Comparison of ENCODE assay signal across 16 mouse cellular contexts in the genomic region with DNA sequence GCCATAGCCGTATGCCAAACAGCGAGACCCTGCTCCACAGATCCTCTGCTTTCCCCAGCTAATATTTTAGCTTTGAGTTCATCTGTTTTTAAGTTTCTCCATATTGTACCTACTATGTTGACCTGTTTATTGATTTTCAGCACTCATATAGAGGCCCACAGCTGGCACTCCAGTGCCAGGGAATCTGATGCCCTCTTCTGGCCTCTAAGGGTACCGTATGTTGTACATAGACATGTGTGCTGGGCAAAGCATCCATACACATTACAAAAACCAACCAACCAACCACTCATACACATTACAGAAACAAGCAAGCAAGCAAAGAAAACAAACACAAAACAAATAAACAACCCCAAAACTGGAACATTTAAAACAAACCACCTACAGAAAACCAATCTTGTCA. TPM values are rescaled to one million over a fixed set of nuclear protein-coding genes. Genes with fewer than 3 reads are reported as not detected.
DNase-seq lines count a peak whose midpoint lies in the region; ATAC-seq and TF ChIP-seq lines count a peak whose summit lies in the region.
"Had no signal": no experiment of that assay in that cellular context is flagged by ENCODE, and none has a peak within 500 bp of the region (broad histone marks: within the 10 kb centered on the region; RNA-seq: fewer than 3 reads in every experiment).

No protein-coding gene starts in this region.

- H3K27me3 ChIP-seq in hindbrain, embryonic 16.5 days (replicated peaks; ENCODE audit: control insufficient read depth, insufficient read depth, low read length): no peaks in the 10 kb centered on the region
- no peaks in the 10 kb centered on the region for H3K27me3 ChIP-seq in hindbrain, embryonic 12.5 days
- no peaks in the 10 kb centered on the region for H3K27me3 ChIP-seq in lung, embryonic 14.5 days (ENCODE audit: insufficient read depth, low read length)
- no peaks in the 10 kb centered on the region for H3K27me3 ChIP-seq in G1E (ENCODE audit: insufficient read depth, low read length)
- H3K27me3 ChIP-seq: heart, embryonic 15.5 days; midbrain, embryonic 12.5 days; neural tube, embryonic 12.5 days had no signal

- 0 out of 2 replicates have a peak, but pooled peaks have one; percentile 51 for ATAC-seq in hindbrain, embryonic 16.5 days
- ATAC-seq in hindbrain, embryonic 12.5 days (ENCODE audit: low FRiP score): no peak
- no peak for ATAC-seq in lung, embryonic 14.5 days (ENCODE audit: insufficient read depth)
- ATAC-seq in G1E (ENCODE audit: extremely low read depth, insufficient number of reproducible peaks, low FRiP score, poor library complexity, severe bottlenecking): peak; percentile 28; the same call in 1 of the 2 replicates
- ATAC-seq in megakaryocyte progenitor cell, adult 5-6 weeks (replicated peaks; ENCODE audit: poor library complexity): peak; percentile 66
- no peak for ATAC-seq in cerebellum, adult (ENCODE audit: insufficient number of reproducible peaks, low FRiP score, low TSS enrichment)
- ATAC-seq in megakaryocyte-erythroid progenitor cell, adult 5-6 weeks (replicated peaks; ENCODE audit: low FRiP score, low TSS enrichment, poor library complexity, severe bottlenecking): no peak
- ATAC-seq: CD4-positive, CD25-positive, alpha-beta regulatory T cell, adult 4 months had no signal

- H3K27ac ChIP-seq in hindbrain, embryonic 16.5 days (ENCODE audit: low read depth, low read length): no peak overlapping the region
- no peak overlapping the region for H3K27ac ChIP-seq in hindbrain, embryonic 12.5 days
- H3K27ac ChIP-seq in lung, embryonic 14.5 days (ENCODE audit: low read depth): no peak overlapping the region
- H3K27ac ChIP-seq: heart, embryonic 15.5 days; hindbrain, embryonic 14.5 days; midbrain, embryonic 12.5 days; neural tube, embryonic 12.5 days had no signal

- H3K9ac ChIP-seq in hindbrain, embryonic 16.5 days (ENCODE audit: low read depth, low read length): no peak overlapping the region
- H3K9ac ChIP-seq in hindbrain, embryonic 12.5 days: no peak overlapping the region
- H3K9ac ChIP-seq in lung, embryonic 14.5 days: no peak overlapping the region
- H3K9ac ChIP-seq: heart, embryonic 15.5 days; hindbrain, embryonic 14.5 days; midbrain, embryonic 12.5 days; neural tube, embryonic 12.5 days had no signal

- peaks cover 35% of the 10 kb centered on the region for H3K36me3 ChIP-seq in hindbrain, embryonic 16.5 days (ENCODE audit: control insufficient read depth, insufficient read depth, low read length)
- peaks cover 74% of the 10 kb centered on the region for H3K36me3 ChIP-seq in hindbrain, embryonic 12.5 days
- peaks cover 87% of the 10 kb centered on the region for H3K36me3 ChIP-seq in lung, embryonic 14.5 days (ENCODE audit: insufficient read depth)
- H3K36me3 ChIP-seq in G1E (replicated peaks): peaks cover 87% of the 10 kb centered on the region

- H3K9me3 ChIP-seq in hindbrain, embryonic 16.5 days (ENCODE audit: control insufficient read depth, low read length): no peaks in the 10 kb centered on the region
- H3K9me3 ChIP-seq in hindbrain, embryonic 12.5 days (replicated peaks): no peaks in the 10 kb centered on the region
- no peaks in the 10 kb centered on the region for H3K9me3 ChIP-seq in lung, embryonic 14.5 days (ENCODE audit: low read depth, low read length)
- H3K9me3 ChIP-seq in G1E (replicated peaks): no peaks in the 10 kb centered on the region
- H3K9me3 ChIP-seq: heart, embryonic 15.5 days; midbrain, embryonic 12.5 days; neural tube, embryonic 12.5 days had no signal

- H3K4me3 ChIP-seq in hindbrain, embryonic 16.5 days (ENCODE audit: low read length): no peak overlapping the region
- H3K4me3 ChIP-seq in hindbrain, embryonic 12.5 days: no peak overlapping the region
- H3K4me3 ChIP-seq in lung, embryonic 14.5 days (ENCODE audit: low read depth, low read length): no peak overlapping the region
- H3K4me3 ChIP-seq in G1E (ENCODE audit: low read depth, low read length): no peak overlapping the region
- H3K4me3 ChIP-seq: erythroblast, embryonic 14.5 days; heart, embryonic 15.5 days; midbrain, embryonic 12.5 days; neural tube, embryonic 12.5 days had no signal

- DNase-seq in lung, embryonic 14.5 days: no peak
- DNase-seq in lung, adult 18-20 months: no peak
- DNase-seq in G1E (ENCODE audit: low spot score): no peak
- DNase-seq: kidney, postnatal 10 days; left cerebral cortex, postnatal 4 days had no signal

- H3K4me1 ChIP-seq in hindbrain, embryonic 16.5 days (ENCODE audit: control insufficient read depth, insufficient read depth, low read depth, low read length): no peaks in the 10 kb centered on the region
- H3K4me1 ChIP-seq in hindbrain, embryonic 12.5 days: no peaks in the 10 kb centered on the region
- no peaks in the 10 kb centered on the region for H3K4me1 ChIP-seq in lung, embryonic 14.5 days (ENCODE audit: insufficient read depth)
- no peaks in the 10 kb centered on the region for H3K4me1 ChIP-seq in G1E (ENCODE audit: insufficient read depth, low read depth, low read length)
- H3K4me1 ChIP-seq: heart, embryonic 15.5 days; midbrain, embryonic 12.5 days; neural tube, embryonic 12.5 days had no signal

- 95% methylated on average over 3 of the region's 3 CpGs for WGBS in hindbrain, embryonic 16.5 days
- 94% methylated on average over 3 of the region's 3 CpGs for WGBS in hindbrain, embryonic 12.5 days
- 97% methylated on average over 3 of the region's 3 CpGs for WGBS in lung, embryonic 14.5 days

- H3K4me2 ChIP-seq in hindbrain, embryonic 16.5 days (ENCODE audit: low read length): no peak overlapping the region
- H3K4me2 ChIP-seq in hindbrain, embryonic 12.5 days (replicated peaks): no peak overlapping the region
- H3K4me2 ChIP-seq in lung, embryonic 14.5 days: no peak overlapping the region
- H3K4me2 ChIP-seq: heart, embryonic 15.5 days; hindbrain, embryonic 14.5 days; midbrain, embryonic 12.5 days; neural tube, embryonic 12.5 days had no signal

- peak; percentile 34; the same call in 1 of the 2 replicates for TF ChIP-seq CTCF in lung, embryonic 14.5 days (IDR thresholded peaks at IDR 0.05; ENCODE audit: low read depth)
- no peak for TF ChIP-seq CTCF in G1E (IDR thresholded peaks at IDR 0.05; ENCODE audit: low read depth, low read length)

RNA-seq across cellular contexts. Expression of a gene that starts 22.2 kb away (rescaled TPM):
- polyA plus RNA-seq in hindbrain, embryonic 16.5 days (2015; fragmentation: Nextera tagmentation; extraction: Ambion mirVana): 134 and 136 TPM in 2 replicates
- polyA plus RNA-seq in hindbrain, embryonic 12.5 days (2016; fragmentation: Nextera tagmentation; extraction: Ambion mirVana): 107 and 109 TPM in 2 replicates
- 98.6 and 99.2 TPM in 2 replicates for polyA plus RNA-seq in lung, embryonic 14.5 days (2014; fragmentation: Nextera tagmentation; extraction: Ambion mirVana)
- total RNA-seq in G1E (2014; fragmentation: Nextera tagmentation) (26.4 and 28.2 TPM in 2 replicates), G1E (2017) (47.7 and 51.7 TPM in 2 replicates)
- 16.7 and 33.4 TPM in 2 replicates for polyA plus RNA-seq in G1E (2012)
- total RNA-seq in megakaryocyte progenitor cell, adult 5-6 weeks (2015): 17.1 and 19.3 TPM in 2 replicates
- total RNA-seq in megakaryocyte progenitor cell, adult 5-6 weeks (2017): 25.8 and 27.6 TPM in 2 replicates
- 5.5 and 9.6 TPM in 2 replicates for total RNA-seq in megakaryocyte-erythroid progenitor cell, adult 5-6 weeks (2014; fragmentation: Nextera tagmentation)
- 13.7 and 15.7 TPM in 2 replicates for total RNA-seq in megakaryocyte-erythroid progenitor cell, adult 5-6 weeks (2017)

Comparison
In these comparisons a context has a peak if more than half of its experiments do, and no peak if none do; other contexts are left out.
1. ATAC-seq: peak in hindbrain, embryonic 16.5 days (single experiment), G1E (single experiment) and megakaryocyte progenitor cell, adult 5-6 weeks (single experiment); none in hindbrain, embryonic 12.5 days (single experiment), lung, embryonic 14.5 days (single experiment), cerebellum, adult (single experiment) and megakaryocyte-erythroid progenitor cell, adult 5-6 weeks (single experiment).